Mouse (Mus musculus): ENCODE measurements at regions not wholly inside any gene's neighbourhood (a gene's known extent, or its start where the extent isn't known, plus 50 kb on each side); places are given as distances from the start of the nearest gene placed in this dataset.

DNA sequence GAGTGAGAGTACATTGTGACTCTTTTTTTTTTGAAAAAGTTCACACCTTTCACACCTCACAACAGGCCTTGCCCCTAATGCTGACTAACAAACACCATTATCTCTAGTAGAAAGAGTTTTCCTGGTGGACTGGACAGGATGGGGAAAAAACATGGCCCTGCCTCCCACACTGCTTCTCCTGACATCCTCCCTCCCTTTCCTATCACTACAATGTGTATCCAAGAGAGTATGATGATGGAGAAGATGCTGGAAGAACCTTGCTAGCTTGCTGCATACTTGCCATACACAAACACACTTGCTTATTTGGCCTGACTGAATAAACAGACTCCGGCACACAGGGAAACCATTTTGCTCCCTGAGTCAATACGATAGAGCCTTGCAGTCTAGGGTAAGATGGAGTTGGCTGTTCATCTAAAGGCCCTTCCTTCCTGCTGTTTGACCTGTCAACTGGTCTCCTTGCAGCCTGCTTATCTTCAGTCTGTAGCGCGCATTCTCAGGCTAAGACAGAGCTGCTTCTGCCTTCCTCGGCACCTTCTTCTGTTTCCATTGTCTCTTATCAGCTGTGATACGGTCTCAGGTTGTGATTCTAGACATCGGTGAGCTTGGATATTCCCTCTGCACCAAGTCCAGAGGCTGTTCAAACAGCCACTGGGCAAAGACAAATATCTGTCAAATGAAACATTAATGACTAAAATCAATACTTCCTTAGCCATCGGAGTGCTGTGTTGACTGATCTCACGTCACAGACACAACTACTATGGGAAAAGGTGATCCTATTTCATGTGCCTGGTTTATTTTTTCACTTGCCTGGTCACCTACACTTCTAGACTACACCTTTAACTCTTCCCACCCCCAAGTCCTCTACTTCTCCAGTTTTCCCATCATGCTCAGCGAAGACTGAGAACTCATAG, 181.2 kb downstream of the Npr3 start:
- TF ChIP-seq EP300 (IDR thresholded peaks at IDR 0.05; ENCODE audit: insufficient read depth, low read depth, low read length), result 0 out of 2 replicates have a peak, but pooled peaks have one; percentile 10
- TF ChIP-seq CTCF (IDR thresholded peaks at IDR 0.05), result no peak
- TF ChIP-seq POLR2A (IDR thresholded peaks at IDR 0.05; ENCODE audit: insufficient read depth, low read depth, low read length), result peak; percentile 38; the same call in 1 of the 2 replicates
- H3K27me3 ChIP-seq (ENCODE audit: control insufficient read depth, insufficient read depth, low read length), result no peaks in the 10 kb centered on the region
- intact Hi-C loops (cut with DNase I), result no loop called here
- H3K4me3 ChIP-seq, result no peak overlapping the region
- no peaks in the 10 kb centered on the region for H3K4me1 ChIP-seq (ENCODE audit: control insufficient read depth, insufficient read depth, low read length)
- no peak overlapping the region for H3K9ac ChIP-seq (ENCODE audit: low read depth, low read length)
- H3K36me3 ChIP-seq (ENCODE audit: control insufficient read depth, insufficient read depth, low read length), result no peaks in the 10 kb centered on the region
- WGBS, result 43% methylated on average over 10 of the region's 10 CpGs
- H3K79me2 ChIP-seq (replicated peaks; ENCODE audit: control insufficient read depth, insufficient read depth, low read length), result no peaks in the 10 kb centered on the region
- no peak overlapping the region for H3K27ac ChIP-seq
- no peak for DNase-seq

DNA sequence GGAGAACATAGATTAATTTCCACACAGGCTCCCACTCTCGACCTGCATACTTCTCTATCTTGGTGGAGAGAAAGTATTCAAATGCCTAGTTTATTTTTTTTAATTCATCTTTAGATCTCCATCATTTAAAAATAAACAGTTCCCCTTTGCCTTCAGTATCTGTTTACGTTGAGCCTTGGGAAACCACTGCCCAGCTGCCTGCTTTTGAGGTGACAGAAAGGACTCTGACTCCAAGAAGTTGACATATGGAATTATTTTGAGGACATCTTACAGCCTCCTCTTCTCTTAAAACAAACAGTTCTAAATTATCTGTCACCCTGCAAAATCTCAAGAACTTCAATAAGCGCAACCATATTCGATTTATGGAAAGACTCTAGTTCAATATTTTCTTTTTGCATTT, 186.4 kb downstream of the Npr3 start:
- intact Hi-C loops (cut with DNase I), result no loop called here
- H3K27ac ChIP-seq, result no peak overlapping the region
- TF ChIP-seq CTCF (IDR thresholded peaks at IDR 0.05), result no peak
- no peak for TF ChIP-seq POLR2A (IDR thresholded peaks at IDR 0.05; ENCODE audit: insufficient read depth, low read depth, low read length)
- no peak for TF ChIP-seq EP300 (IDR thresholded peaks at IDR 0.05; ENCODE audit: insufficient read depth, low read depth, low read length)
- no peak for DNase-seq
- H3K4me1 ChIP-seq (ENCODE audit: control insufficient read depth, insufficient read depth, low read length), result no peaks in the 10 kb centered on the region
- no peaks in the 10 kb centered on the region for H3K36me3 ChIP-seq (ENCODE audit: control insufficient read depth, insufficient read depth, low read length)
- H3K4me3 ChIP-seq, result no peak overlapping the region
- H3K9ac ChIP-seq (ENCODE audit: low read depth, low read length), result no peak overlapping the region
- H3K27me3 ChIP-seq (ENCODE audit: control insufficient read depth, insufficient read depth, low read length), result no peaks in the 10 kb centered on the region
- 70% methylated on average over 4 of the region's 4 CpGs for WGBS
- no peaks in the 10 kb centered on the region for H3K79me2 ChIP-seq (replicated peaks; ENCODE audit: control insufficient read depth, insufficient read depth, low read length)

- WGBS, result 67% methylated on average over 11 of the region's 11 CpGs
- no peak for DNase-seq
- H3K27ac ChIP-seq, result no peak overlapping the region
- intact Hi-C loops (cut with DNase I), result no loop called here
- H3K79me2 ChIP-seq (replicated peaks; ENCODE audit: control insufficient read depth, insufficient read depth, low read length), result no peaks in the 10 kb centered on the region
- peaks cover 1% of the 10 kb centered on the region; the same call in 1 of the 2 replicates for H3K4me1 ChIP-seq (ENCODE audit: control insufficient read depth, insufficient read depth, low read length)
- no peaks in the 10 kb centered on the region for H3K36me3 ChIP-seq (ENCODE audit: control insufficient read depth, insufficient read depth, low read length)
- H3K4me3 ChIP-seq, result no peak overlapping the region
- H3K9ac ChIP-seq (ENCODE audit: low read depth, low read length), result no peak overlapping the region
- TF ChIP-seq EP300 (IDR thresholded peaks at IDR 0.05; ENCODE audit: insufficient read depth, low read depth, low read length) (no peak), POLR2A (IDR thresholded peaks at IDR 0.05; ENCODE audit: insufficient read depth, low read depth, low read length) (no peak), CTCF (IDR thresholded peaks at IDR 0.05) (no peak)
- H3K27me3 ChIP-seq (ENCODE audit: control insufficient read depth, insufficient read depth, low read length), result no peaks in the 10 kb centered on the region
Observed at GRCm38 (mm10) chr15:11716168-11716842, 190.8 kb downstream of the Npr3 start.

- Histone ChIP-seq H3K36me3 (ENCODE audit: control insufficient read depth, insufficient read depth, low read length) (no peaks in the 10 kb centered on the region), H3K4me1 (ENCODE audit: control insufficient read depth, insufficient read depth, low read length) (peaks cover 1% of the 10 kb centered on the region; the same call in 1 of the 2 replicates), H3K27ac (no peak overlapping the region), H3K9ac (ENCODE audit: low read depth, low read length) (no peak overlapping the region), H3K79me2 (replicated peaks; ENCODE audit: control insufficient read depth, insufficient read depth, low read length) (no peaks in the 10 kb centered on the region), H3K4me3 (no peak overlapping the region), H3K27me3 (ENCODE audit: control insufficient read depth, insufficient read depth, low read length) (no peaks in the 10 kb centered on the region)
- TF ChIP-seq EP300 (IDR thresholded peaks at IDR 0.05; ENCODE audit: insufficient read depth, low read depth, low read length) (no peak), CTCF (IDR thresholded peaks at IDR 0.05) (no peak), POLR2A (IDR thresholded peaks at IDR 0.05; ENCODE audit: insufficient read depth, low read depth, low read length) (no peak)
- intact Hi-C loops (cut with DNase I), result no loop called here
- DNase-seq, result no peak
- WGBS, result 67% methylated on average over 16 of the region's 16 CpGs
Observed at GRCm38 (mm10) chr15:11712481-11713274, 194.4 kb downstream of the Npr3 start.

DNA sequence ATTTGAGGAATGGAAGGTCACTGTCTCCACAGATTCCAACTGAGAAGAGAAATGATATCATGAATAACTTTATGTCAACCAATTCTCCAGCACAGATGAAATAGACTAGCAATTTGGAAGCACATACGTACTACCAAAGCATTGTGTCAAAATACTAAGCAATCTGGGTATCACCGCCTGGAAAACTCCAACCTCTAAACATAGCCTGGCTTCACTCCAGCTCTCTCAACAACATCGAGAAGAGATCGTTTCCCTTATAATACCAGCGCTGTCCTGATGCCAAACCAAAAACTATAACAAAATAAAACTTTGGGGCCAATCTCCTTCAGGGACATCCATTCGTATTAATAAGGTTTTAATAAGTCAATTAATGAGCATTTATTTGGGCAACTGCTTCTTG, 205.8 kb downstream of the Npr3 start:
- intact Hi-C loops (cut with DNase I), result no loop called here
- WGBS, result 41% methylated on average over 6 of the region's 6 CpGs
- H3K79me2 ChIP-seq (replicated peaks; ENCODE audit: control insufficient read depth, insufficient read depth, low read length), result no peaks in the 10 kb centered on the region
- H3K9ac ChIP-seq (ENCODE audit: low read depth, low read length), result no peak overlapping the region
- no peak for DNase-seq
- no peak overlapping the region for H3K27ac ChIP-seq
- H3K36me3 ChIP-seq (ENCODE audit: control insufficient read depth, insufficient read depth, low read length), result no peaks in the 10 kb centered on the region
- no peaks in the 10 kb centered on the region for H3K27me3 ChIP-seq (ENCODE audit: control insufficient read depth, insufficient read depth, low read length)
- TF ChIP-seq CTCF (IDR thresholded peaks at IDR 0.05), result no peak
- H3K4me3 ChIP-seq, result no peak overlapping the region
- H3K4me1 ChIP-seq (ENCODE audit: control insufficient read depth, insufficient read depth, low read length), result peaks cover 1% of the 10 kb centered on the region
